Comparison of ENCODE assay signal across 9 mouse cellular contexts in genomic region chr12:86305635-86306243, GRCm38 (mm10). TPM values are rescaled to one million over a fixed set of nuclear protein-coding genes. Genes with fewer than 3 reads are reported as not detected.
DNase-seq lines count a peak whose midpoint lies in the region; ATAC-seq and TF ChIP-seq lines count a peak whose summit lies in the region.
"Had no signal": no experiment of that assay in that cellular context is flagged by ENCODE, and none has a peak within 500 bp of the region (broad histone marks: within the 10 kb centered on the region; RNA-seq: fewer than 3 reads in every experiment).

No protein-coding gene starts in this region.

- peak overlapping the region; percentile 66 for H3K4me2 ChIP-seq in heart, embryonic 12.5 days

- no peaks in the 10 kb centered on the region for H3K36me3 ChIP-seq in erythroblast, embryonic 14.5 days (ENCODE audit: control insufficient read depth)
- H3K36me3 ChIP-seq in heart, embryonic 12.5 days: no peaks in the 10 kb centered on the region
- no peaks in the 10 kb centered on the region for H3K36me3 ChIP-seq in thymus, adult 2 months (ENCODE audit: control insufficient read depth, insufficient read depth, low read length)

- H3K9me3 ChIP-seq in erythroblast, embryonic 14.5 days (ENCODE audit: control insufficient read depth, low read length): no peaks in the 10 kb centered on the region
- H3K9me3 ChIP-seq in heart, embryonic 12.5 days (replicated peaks): no peaks in the 10 kb centered on the region

- H3K9ac ChIP-seq in heart, embryonic 12.5 days: peak overlapping the region; percentile 39; the same call in 1 of the 2 replicates

- DNase-seq in kidney, postnatal 14 days: peak; percentile 23
- peak; percentile 68 for DNase-seq in thymus, adult 2 months
- DNase-seq in frontal cortex, postnatal 10 days (ENCODE audit: low spot score in 2 of 2): no peak

- ATAC-seq in erythroblast, adult 5-6 weeks (replicated peaks; ENCODE audit: low FRiP score, poor library complexity, severe bottlenecking): no peak
- ATAC-seq in heart, embryonic 12.5 days (ENCODE audit: insufficient number of reproducible peaks, low FRiP score): no peak
- ATAC-seq in megakaryocyte, adult 5-6 weeks (ENCODE audit: poor library complexity, severe bottlenecking): peak; percentile 70

- no peak overlapping the region for H3K27ac ChIP-seq in bone marrow, adult 2 months (ENCODE audit: control insufficient read depth, insufficient read depth, low read depth, low read length, poor library complexity)
- no peak overlapping the region for H3K27ac ChIP-seq in heart, embryonic 12.5 days (ENCODE audit: poor library complexity, severe bottlenecking)
- H3K27ac ChIP-seq in thymus, adult 2 months (ENCODE audit: control insufficient read depth, insufficient read depth, low read length): no peak overlapping the region

- peak overlapping the region; percentile 17 for H3K4me3 ChIP-seq in erythroblast, embryonic 14.5 days (replicated peaks)
- no peak overlapping the region for H3K4me3 ChIP-seq in bone marrow, adult 2 months (replicated peaks; ENCODE audit: control insufficient read depth, low read depth, low read length)
- H3K4me3 ChIP-seq in heart, embryonic 12.5 days: peak overlapping the region; percentile 34
- peak overlapping the region; percentile 48 for H3K4me3 ChIP-seq in thymus, adult 2 months (ENCODE audit: control insufficient read depth, insufficient read depth, low read length)

- WGBS in bone marrow, adult 2 months: 23% methylated on average over 15 of the region's 15 CpGs
- WGBS in heart, embryonic 12.5 days: 16% methylated on average over 15 of the region's 15 CpGs
- WGBS in thymus, adult 2 months: 29% methylated on average over 15 of the region's 15 CpGs

- H3K4me1 ChIP-seq in erythroblast, embryonic 14.5 days (ENCODE audit: control insufficient read depth): peaks cover 3% of the 10 kb centered on the region; the same call in 1 of the 2 replicates
- H3K4me1 ChIP-seq in bone marrow, adult 2 months (ENCODE audit: control insufficient read depth, insufficient read depth, low read length): peaks cover 2% of the 10 kb centered on the region
- peaks cover 23% of the 10 kb centered on the region for H3K4me1 ChIP-seq in heart, embryonic 12.5 days (replicated peaks)
- H3K4me1 ChIP-seq in thymus, adult 2 months (replicated peaks; ENCODE audit: control insufficient read depth, insufficient read depth, low read length): peaks cover 24% of the 10 kb centered on the region

- no peak for TF ChIP-seq POLR2A in bone marrow, adult 2 months (IDR thresholded peaks at IDR 0.05; ENCODE audit: borderline replicate concordance, control insufficient read depth, low read depth, low read length)
- no peak for TF ChIP-seq POLR2A in thymus, adult 2 months (IDR thresholded peaks at IDR 0.05; ENCODE audit: control insufficient read depth, extremely low read depth, insufficient read depth, low read length, poor library complexity)

- 0 out of 2 replicates have a peak, but pooled peaks cover 2% of the 10 kb centered on the region for H3K27me3 ChIP-seq in erythroblast, embryonic 14.5 days (ENCODE audit: control insufficient read depth)
- H3K27me3 ChIP-seq in heart, embryonic 12.5 days (replicated peaks): no peaks in the 10 kb centered on the region
- no peaks in the 10 kb centered on the region for H3K27me3 ChIP-seq in thymus, adult 2 months (ENCODE audit: control insufficient read depth, insufficient read depth, low read length)

- peak; percentile 47 for TF ChIP-seq CTCF in bone marrow, adult 2 months (IDR thresholded peaks at IDR 0.05; ENCODE audit: control insufficient read depth, insufficient read depth, low read length)
- TF ChIP-seq CTCF in thymus, adult 2 months (IDR thresholded peaks at IDR 0.05; ENCODE audit: borderline replicate concordance, control insufficient read depth, extremely low read depth, insufficient read depth, low read length, poor library complexity): no peak

RNA-seq across cellular contexts. Expression of gene Esrrb, which starts 55.2 kb away (rescaled TPM):
- polyA plus RNA-seq in erythroblast, embryonic 14.5 days (2012): not detected in 2 replicates
- total RNA-seq in erythroblast, adult 5-6 weeks (2015; ENCODE audit: low replicate concordance): not detected in 2 replicates
- total RNA-seq in erythroblast, adult 5-6 weeks (2017; ENCODE audit: low replicate concordance): 0.14 TPM in 1 of 2 replicates, not detected in the other
- 12.8 TPM in 1 of 2 replicates, not detected in the other for polyA plus RNA-seq in bone marrow, adult 2 months (2011; ENCODE audit: insufficient read depth, insufficient read length, low replicate concordance, missing spikeins)
- 2.8 and 3.5 TPM in 2 replicates for polyA plus RNA-seq in heart, embryonic 12.5 days (2016; fragmentation: Nextera tagmentation; extraction: Ambion mirVana)
- not detected in 2 replicates for total RNA-seq in megakaryocyte, adult 5-6 weeks (2015)
- not detected in 2 replicates for total RNA-seq in megakaryocyte, adult 5-6 weeks (2017)
- polyA plus RNA-seq in thymus, adult 2 months (2012; rRNA removed): 0.24 and 0.55 TPM in 2 replicates
- total RNA-seq: neutrophil, adult 5-6 weeks had no signal

Comparison
In these comparisons a context has a peak if more than half of its experiments do, and no peak if none do; other contexts are left out.
1. DNase-seq: peak in kidney, postnatal 14 days (single experiment) and thymus, adult 2 months (single experiment); none in frontal cortex, postnatal 10 days (0 of 2).